Mouse (Mus musculus): Measurements from ENCODE around the gene Gpld1. TPM values are rescaled to one million over a fixed set of nuclear protein-coding genes. Genes with fewer than 3 reads are reported as not detected.
A peak's percentile ranks its signal among the peaks of the same experiment; 100 is the strongest.
"Not testable (repeated sequence)": the region's sequence is repeated elsewhere in the genome, so short reads cannot be mapped to it uniquely, and the experiment has no call there.

Gene Gpld1
- total RNA-seq, 1 experiment from 2014 or later = 0.70 TPM

DNA sequence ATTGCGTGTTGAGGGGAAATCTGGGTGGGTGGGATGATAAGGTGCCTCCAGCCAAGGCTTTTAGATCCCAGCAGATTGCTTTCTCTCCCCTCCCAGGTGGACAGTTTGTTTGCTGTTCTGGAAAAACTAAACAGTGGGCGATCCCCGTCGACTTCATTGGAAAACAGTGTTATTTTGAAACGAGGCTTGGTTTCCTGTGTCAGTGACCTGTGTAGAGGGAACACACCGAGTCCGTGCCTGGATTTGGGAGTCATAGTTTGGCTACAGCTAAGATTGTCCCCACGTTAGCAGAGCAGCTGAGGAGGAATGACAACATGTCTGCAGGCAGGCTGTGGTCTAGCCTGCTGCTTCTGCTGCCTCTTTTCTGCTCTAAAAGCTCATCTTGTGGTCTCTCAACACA is 351 bp downstream of the Gpld1 start:
- no peak for ATAC-seq (ENCODE audit: extremely low read depth, insufficient number of reproducible peaks, low FRiP score, poor library complexity, severe bottlenecking)

DNA sequence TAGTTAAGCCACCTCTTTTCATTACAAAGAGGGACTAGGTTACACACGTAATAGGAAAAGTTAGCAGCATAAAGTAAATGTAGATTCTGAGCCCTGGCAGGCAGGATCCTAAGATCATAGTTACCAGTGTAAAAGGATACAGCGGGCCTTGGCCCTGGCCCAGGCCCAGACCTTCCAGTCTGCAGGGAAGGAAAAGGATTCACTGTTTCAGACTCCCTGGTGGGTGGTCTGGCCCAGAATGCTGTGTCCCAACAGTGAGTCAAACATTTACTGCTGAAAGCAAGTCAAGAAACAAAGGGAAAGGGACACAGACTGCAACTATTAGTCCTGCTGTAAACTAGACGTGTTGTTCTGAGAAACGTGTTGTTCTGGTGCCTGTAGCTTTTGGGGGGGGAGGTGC is 2.6 kb downstream of the Gpld1 start:
- no peak for ATAC-seq (ENCODE audit: extremely low read depth, insufficient number of reproducible peaks, low FRiP score, poor library complexity, severe bottlenecking)

DNA sequence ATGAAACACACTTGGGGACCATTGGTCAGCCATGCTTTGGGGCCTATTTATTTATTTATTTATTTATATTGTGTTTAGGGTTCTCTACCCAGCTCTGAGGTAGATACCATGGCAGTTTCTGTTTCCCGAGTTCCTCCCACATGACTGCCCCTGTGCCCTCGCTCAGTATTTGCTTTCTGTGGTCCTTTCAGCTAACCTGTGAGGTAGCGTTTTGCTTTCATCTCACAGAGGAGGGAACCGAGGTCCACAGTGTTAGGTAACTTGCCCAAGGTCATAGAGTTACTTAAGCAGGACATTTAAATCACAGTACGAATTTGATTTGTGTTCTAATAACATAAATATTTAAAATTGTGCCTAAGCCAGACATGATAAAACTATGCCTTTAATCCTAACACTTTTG is 4.2 kb downstream of the Gpld1 start:
- no peak for ATAC-seq (ENCODE audit: extremely low read depth, insufficient number of reproducible peaks, low FRiP score, poor library complexity, severe bottlenecking)

DNA sequence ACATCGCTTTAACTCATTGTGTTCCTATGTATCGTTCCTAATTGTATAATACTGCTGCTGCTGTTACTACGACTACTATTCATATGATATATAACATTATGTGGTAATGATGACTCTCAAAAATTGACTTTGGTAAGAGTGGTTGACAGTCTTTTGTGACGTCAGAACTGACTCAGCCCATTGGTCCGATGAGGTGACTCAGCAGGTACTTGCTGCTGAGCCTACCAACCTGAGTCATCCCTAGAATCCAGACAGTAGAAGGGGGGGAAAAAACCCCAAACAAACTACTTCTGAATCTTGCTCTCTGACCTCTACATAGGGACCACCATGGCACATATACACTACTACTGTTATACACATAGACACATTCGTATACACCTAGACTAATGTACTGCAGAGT is 5.9 kb downstream of the Gpld1 start:
- no peak for ATAC-seq (ENCODE audit: extremely low read depth, insufficient number of reproducible peaks, low FRiP score, poor library complexity, severe bottlenecking)

DNA sequence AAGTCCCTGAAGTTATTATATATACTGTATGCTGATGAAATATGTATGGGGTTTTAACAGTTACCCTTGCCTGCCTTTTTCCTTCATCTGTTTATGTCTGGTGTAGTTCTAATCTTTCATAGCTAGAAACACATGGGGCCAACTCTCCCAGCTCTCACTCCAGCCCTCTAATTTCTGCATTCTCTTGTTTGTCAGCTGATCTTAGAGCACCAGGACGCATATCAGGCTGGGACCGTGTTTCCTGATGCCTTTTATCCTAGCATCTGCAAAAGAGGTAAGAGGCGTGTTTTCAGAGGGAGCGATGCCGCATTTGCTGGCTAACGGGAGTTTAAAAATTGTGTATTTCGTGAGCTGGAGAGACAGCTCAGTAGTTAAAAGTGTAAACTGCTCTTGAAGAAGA is 9.7 kb downstream of the Gpld1 start:
- no peak for ATAC-seq (ENCODE audit: extremely low read depth, insufficient number of reproducible peaks, low FRiP score, poor library complexity, severe bottlenecking)

DNA sequence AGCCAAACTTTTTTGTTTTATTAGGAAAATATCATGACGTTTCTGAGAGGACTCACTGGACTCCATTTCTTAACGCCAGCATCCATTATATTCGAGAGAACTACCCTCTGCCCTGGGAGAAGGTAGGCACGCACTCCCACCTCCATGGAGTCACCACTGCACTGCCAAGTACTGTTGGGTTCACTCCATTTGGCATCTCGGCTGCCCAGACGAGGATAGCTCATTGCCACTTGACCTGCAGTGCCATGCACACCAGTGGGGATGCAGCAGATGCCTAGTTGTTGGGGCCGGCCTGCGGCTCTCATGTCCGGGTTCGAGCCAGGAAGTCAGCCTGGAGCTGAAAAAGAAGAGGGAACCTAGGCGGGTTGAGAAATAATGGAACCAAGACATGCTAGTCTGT is 12.1 kb downstream of the Gpld1 start:
- ATAC-seq (ENCODE audit: extremely low read depth, insufficient number of reproducible peaks, low FRiP score, poor library complexity, severe bottlenecking) = no peak

DNA sequence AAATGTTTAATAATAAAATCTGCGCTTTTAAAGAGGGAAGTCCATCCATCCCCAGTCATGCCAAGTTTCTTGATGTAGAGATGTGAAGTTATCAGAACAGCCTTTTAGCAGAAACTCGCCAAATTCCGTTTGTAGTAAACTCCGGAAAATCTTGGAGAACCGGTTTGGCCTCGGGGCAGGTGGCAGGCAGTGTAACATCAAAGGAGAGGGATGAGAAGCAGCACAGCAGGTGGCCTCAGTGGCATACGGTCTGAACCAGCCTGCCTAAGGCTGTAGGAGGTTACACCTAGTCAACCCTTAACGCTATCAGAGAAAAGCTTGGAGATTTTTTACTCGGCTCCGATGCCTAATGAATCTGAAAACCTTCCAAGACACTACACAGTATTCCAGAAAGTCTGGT is 12.5 kb downstream of the Gpld1 start:
- no peak for ATAC-seq (ENCODE audit: extremely low read depth, insufficient number of reproducible peaks, low FRiP score, poor library complexity, severe bottlenecking)

DNA sequence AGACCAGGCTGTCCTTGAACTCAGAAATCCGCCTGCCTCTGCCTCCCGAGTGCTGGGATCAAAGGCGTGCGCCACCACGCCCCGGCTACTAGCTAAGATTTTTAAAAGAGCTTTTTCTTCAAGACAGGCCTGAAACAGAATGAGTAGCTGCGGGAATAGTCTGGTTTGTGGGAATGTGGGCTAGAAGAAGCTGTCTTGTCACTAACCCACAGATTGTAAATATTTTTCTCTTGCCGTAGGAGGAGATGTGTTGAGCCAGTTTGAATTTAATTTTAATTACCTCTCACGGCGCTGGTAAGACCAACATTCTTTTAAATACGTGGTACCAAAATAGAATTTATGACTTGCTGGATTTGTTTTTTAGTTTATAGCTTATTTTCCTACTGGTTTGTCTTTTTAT is 15.7 kb downstream of the Gpld1 start:
- ATAC-seq (ENCODE audit: extremely low read depth, insufficient number of reproducible peaks, low FRiP score, poor library complexity, severe bottlenecking) = no peak

DNA sequence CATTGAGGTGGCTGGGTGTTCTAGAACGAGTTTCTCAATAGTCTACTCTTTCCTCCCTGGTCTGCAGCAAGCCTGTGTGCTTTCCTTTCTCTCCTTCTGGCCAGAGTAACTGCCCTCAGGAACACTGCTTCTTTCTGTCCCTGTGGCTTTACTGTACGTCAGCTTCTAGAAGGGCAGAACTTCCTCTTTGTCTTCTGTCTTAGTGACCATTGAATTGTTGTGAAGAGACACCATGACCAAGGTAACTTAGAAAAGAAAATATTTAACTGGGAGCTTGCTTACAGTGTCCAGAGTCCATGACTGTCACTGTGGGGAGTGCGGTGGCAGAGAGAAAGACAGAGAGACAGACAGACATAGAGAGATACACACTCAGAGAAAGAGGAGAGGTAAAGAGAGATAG is 17.1 kb downstream of the Gpld1 start:
- ATAC-seq (ENCODE audit: extremely low read depth, insufficient number of reproducible peaks, low FRiP score, poor library complexity, severe bottlenecking) = no peak

DNA sequence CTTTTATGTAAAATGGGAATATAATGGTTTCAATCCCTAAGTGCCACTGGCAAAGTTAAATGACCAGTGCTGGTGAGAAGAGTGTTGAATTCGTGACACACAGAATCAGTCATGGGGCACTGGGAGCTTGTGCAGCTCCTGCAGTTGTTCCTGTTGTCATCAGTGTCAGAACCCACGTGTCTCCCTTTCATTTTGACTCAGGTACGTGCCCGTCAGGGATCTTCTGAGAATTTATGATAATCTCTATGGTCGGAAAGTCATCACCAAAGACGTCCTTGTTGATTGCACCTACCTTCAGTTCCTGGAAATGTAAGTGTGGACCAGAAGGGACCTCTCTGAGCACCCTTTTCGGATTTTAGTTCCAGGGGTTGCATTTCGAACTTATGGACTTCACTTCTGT is 19.2 kb downstream of the Gpld1 start:
- no peak for ATAC-seq (ENCODE audit: extremely low read depth, insufficient number of reproducible peaks, low FRiP score, poor library complexity, severe bottlenecking)

DNA sequence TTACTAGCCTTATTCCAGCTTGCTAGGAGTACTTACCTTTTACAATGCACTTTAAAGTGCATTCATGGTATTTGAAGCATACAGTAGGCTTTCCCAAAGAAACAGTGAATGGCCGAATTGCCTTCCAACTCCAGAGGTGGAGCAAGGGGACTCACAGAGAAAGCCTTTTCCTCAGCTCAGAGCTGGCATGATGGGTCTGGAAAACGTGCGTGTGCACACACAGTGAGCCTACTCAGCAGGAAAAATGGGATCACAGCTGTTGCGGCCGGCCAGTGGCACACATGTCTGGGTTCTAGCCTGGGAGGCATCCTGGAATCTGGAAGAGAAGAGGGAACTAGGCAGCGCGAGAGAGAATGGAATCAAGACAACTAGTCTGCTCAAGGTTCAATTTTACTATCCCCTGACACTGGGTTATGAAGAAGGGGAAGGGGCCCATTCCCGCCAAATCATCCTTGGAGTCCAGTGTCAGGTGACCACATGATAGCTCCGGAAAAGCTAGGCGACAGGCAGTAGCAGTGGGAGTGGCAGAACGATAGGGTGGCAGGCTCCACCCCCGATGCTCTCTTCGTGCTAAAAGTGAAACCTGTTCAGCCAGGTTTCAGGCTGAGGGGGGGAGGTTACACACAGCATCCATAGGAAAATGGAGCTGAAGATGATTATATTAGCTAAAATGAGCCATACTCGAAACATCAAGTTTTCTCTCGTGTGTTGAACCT is 22.3 kb downstream of the Gpld1 start:
- ATAC-seq (ENCODE audit: extremely low read depth, insufficient number of reproducible peaks, low FRiP score, poor library complexity, severe bottlenecking) = no peak

DNA sequence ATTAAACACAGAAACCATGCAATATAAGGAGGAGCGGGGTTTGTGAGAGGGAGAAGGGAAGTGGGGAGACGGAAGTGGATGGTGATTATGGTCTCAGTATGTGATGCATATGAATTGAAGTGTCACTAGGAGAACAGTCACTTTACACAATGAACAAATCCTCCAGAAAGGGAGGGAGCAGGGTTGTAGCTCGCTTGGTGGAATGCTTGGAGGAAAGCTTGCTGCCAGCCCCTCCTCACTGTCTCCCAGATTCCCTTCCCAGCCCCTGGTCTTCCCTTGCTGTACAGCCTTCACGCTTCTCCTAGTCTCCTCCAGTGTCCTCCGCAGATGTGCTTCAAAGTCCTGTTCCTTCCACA is 22.9 kb downstream of the Gpld1 start:
- no peak for ATAC-seq (ENCODE audit: extremely low read depth, insufficient number of reproducible peaks, low FRiP score, poor library complexity, severe bottlenecking)

DNA sequence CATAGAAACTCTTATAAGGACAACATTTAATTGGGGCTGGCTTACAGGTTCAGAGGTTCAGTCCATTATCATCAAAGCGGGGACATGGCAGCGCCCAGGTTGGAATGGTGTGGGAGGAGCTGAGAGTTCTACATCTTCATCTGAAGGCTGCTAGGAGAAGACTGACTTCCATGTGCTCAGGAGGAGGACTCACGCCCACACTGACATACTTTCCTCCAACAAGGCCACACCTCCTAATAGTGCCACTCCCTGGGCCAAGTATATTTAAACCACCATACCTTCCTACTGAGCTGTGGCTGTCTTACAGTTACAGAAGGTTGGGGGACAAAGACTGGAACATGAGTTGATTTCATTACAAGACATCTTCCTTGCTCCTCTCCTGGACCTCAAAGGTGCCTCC is 28.8 kb downstream of the Gpld1 start:
- not testable (repeated sequence) for ATAC-seq (ENCODE audit: extremely low read depth, insufficient number of reproducible peaks, low FRiP score, poor library complexity, severe bottlenecking)

DNA sequence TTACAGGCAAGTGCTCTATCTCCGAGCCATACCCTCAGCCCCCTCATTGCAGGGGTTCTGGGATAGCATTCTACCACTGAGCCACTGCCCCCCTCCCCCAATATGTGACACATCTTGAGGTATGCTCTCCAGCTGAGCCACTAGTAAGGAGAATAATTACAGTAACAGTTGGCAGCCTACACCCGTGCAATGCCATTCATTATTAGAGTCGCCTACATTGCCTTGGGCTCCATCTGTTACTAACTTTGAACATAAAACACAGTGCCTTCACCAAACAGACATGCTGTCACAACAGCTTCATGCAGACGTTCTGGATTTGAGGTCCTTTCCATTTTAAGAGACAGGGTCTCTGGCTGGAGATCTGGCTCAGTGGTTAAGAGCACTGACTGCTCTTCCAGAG is 33.4 kb downstream of the Gpld1 start:
- no peak for ATAC-seq (ENCODE audit: extremely low read depth, insufficient number of reproducible peaks, low FRiP score, poor library complexity, severe bottlenecking)

DNA sequence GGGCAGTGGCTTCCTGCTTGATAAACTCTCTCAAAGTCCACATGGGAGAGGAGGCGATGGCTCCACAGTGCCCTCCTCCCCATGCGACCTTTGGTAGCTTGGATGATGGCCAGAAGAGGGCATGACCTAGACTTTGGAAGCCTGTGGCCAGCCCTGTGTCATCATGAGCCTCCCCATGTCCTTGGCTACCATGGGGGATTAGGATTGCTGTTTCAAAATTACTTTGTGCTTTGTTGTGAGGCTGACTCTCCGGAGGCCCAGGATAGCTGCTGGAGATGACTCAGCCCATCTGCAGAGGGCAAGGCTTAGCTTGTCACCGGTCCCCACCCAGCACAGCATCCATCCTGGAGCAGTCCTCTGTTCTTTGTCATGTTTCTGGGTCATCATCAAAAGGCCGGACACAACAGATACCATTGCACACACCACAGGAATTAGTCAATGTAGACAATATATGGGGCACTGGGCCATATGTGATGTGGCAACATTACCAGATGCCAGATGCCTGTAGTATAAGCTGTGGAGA is 34.9 kb downstream of the Gpld1 start:
- no peak for ATAC-seq (ENCODE audit: extremely low read depth, insufficient number of reproducible peaks, low FRiP score, poor library complexity, severe bottlenecking)

DNA sequence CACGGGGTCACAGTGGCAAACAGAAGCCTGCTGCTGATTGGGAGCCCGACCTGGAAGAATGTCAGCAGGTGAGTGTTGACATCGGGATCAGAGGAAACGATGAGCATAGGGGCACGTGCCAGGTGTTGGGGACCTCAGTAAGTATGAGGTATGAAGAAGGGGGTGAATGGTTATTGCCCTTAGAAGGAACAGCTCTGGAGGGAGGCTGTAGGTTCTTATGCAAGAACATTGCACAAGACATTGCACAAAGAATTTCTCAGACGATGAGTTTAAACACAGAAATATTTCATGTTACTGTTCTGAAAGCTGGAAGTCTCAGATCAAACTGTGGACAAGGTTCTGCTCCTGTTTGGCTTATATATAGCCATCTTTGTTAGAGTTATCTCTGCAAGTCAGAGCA is 38.1 kb downstream of the Gpld1 start:
- peak; percentile 27; the same call in 1 of the 2 replicates for ATAC-seq (ENCODE audit: extremely low read depth, insufficient number of reproducible peaks, low FRiP score, poor library complexity, severe bottlenecking)

DNA sequence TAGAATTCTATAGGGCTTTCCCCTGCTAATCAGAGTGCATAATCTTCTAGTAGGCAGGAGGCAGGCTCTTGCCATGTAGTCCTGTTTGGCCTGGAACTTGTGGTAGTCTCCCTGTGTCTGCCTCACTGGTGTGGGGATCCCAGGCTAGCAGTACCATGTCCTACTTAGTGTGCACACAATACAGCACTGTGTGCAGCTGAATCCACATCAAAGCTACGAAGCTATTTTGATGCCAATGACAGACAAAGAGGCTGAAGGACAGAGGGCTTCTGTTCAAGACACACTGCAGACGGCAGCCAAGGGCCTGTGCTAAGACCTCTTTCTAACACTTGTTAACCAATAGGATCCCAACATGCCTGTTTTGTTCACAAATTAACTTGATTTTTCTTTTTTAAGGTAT is 42.5 kb downstream of the Gpld1 start:
- no peak for ATAC-seq (ENCODE audit: extremely low read depth, insufficient number of reproducible peaks, low FRiP score, poor library complexity, severe bottlenecking)

DNA sequence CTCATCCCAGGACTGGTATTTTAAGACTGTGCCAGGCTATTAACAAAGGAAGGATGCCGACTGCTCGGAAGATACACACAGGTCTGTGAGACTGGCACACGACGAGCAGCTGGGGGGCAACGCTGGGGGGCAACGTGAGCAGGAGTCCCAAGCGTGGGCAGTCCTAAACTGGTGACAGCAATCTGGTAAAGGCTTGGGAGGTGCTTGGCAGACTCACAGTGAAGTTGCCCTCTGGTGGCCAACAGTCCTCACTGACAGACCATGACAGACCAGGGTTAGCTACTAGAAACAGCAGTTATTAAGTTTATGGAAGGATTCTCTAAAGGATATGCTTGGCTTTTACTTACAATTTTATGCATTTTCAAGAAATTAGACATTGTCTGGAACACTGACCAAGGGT is 45.4 kb downstream of the Gpld1 start:
- peak; percentile 63; the same call in 1 of the 2 replicates for ATAC-seq (ENCODE audit: extremely low read depth, insufficient number of reproducible peaks, low FRiP score, poor library complexity, severe bottlenecking)

DNA sequence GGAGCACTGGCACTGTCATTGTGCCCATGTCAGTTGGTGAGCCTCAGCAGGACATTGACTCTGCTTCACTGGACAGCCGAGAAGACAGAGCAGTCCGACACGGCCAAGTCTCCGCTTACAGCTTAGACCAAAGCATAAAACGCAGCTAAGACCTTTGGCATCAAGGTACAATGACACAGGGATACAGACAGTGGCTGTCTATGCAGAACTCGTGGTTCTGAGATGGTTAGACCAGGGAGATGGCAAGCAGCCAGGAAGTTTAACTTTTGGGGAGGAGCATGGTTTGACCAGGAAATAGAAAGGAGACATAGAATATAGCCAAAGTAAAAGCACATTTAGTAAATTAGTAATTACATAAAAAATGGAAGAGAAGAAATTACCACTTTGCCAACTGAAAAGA is 46.1 kb downstream of the Gpld1 start:
- ATAC-seq (ENCODE audit: extremely low read depth, insufficient number of reproducible peaks, low FRiP score, poor library complexity, severe bottlenecking) = no peak

DNA sequence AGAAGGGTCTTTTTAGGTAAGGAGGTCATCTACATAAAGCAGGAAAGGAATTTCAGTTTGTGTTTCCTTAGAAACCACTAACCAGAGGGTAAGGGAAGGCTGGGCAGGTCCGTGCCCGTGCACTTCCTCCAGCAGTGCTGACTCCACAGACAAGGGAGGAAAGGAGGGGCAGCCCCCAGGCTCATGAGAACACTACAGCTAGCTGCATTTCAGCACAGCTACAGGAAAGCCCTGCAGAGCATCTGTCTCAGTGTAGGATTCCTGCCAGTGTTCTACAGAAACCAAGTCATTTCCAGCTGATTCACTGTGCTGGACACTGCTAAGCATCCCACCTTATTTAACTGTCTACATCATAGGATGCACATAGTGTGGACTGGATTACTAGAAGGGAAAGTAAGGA is 50.2 kb downstream of the Gpld1 start:
- no peak for ATAC-seq (ENCODE audit: extremely low read depth, insufficient number of reproducible peaks, low FRiP score, poor library complexity, severe bottlenecking)

DNA sequence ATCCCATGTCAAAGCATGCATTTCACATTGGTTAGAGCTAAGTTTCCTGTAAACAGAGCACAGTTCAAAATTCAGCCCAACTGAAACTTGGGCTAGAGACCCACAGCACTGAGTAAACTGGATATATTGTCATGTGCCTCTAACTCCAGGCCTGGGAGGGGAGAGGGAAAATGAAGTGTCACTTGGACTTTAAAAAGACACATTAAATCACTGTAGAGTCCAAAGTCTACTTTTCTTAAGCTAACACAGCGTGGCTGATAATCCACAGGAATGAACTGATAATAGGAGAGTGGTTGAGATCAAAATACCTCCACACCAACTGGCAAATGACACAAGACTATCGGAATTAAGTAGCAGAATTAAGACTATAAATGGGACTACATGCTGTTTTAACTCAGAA is 56.6 kb downstream of the Gpld1 start:
- ATAC-seq (ENCODE audit: extremely low read depth, insufficient number of reproducible peaks, low FRiP score, poor library complexity, severe bottlenecking) = no peak

All from neutrophil, adult 5-6 weeks (primary cell).